Mouse (Mus musculus): ENCODE data around the gene Vstm2l. TPM values are rescaled to one million over a fixed set of nuclear protein-coding genes. Genes with fewer than 3 reads are reported as not detected.

Gene Vstm2l
- polyA plus RNA-seq, 1 experiment = not detected

DNA sequence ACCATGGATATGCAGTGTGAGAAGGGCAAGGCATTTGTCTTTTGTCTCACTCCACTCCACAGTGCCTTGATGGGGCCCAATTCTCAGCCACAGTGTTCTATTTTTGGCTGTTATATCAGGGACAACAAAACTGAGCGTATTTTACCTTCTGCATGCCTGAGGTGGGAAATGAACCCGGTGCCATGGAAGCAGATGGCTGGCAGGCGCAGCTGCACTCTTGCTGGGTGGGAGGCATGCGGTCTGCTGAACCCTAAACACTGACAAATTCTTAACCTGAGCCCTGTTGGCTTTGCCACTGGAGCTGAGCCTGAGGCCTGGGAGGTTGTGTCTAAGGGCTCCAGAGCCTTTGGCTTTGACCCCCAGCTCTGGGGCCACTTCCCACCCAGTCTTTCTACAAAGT, 71.2 kb downstream of the Vstm2l start:
- no peaks in the 10 kb centered on the region for H3K79me2 ChIP-seq (ENCODE audit: control insufficient read depth, insufficient read depth)
- H3K36me3 ChIP-seq (ENCODE audit: control insufficient read depth, insufficient read depth) = peaks cover 6% of the 10 kb centered on the region
- H3K4me2 ChIP-seq (ENCODE audit: low read depth) = no peak overlapping the region
- TF ChIP-seq MYOD1 (IDR thresholded peaks at IDR 0.05; ENCODE audit: control insufficient read depth in 1 of 3, insufficient read length in 2 of 3, low read depth in 2 of 3) (no peak), MAX (IDR thresholded peaks at IDR 0.05; ENCODE audit: low read depth) (no peak), REST (IDR thresholded peaks at IDR 0.05; ENCODE audit: insufficient read depth, insufficient read length) (no peak), E2F4 (IDR thresholded peaks at IDR 0.05; ENCODE audit: insufficient read depth) (no peak), POLR2AphosphoS2 (IDR thresholded peaks at IDR 0.05; ENCODE audit: insufficient read length, low read depth) (no peak), MYOG (IDR thresholded peaks at IDR 0.05; ENCODE audit: control insufficient read depth in 1 of 3, insufficient read depth in 1 of 3, insufficient read length in 2 of 3, low read depth in 2 of 3) (no peak), CEBPB (IDR thresholded peaks at IDR 0.05; ENCODE audit: insufficient read depth, poor library complexity, severe bottlenecking) (no peak), SRF (IDR thresholded peaks at IDR 0.05; ENCODE audit: control insufficient read depth, insufficient read length, low read depth) (no peak), TCF3 (IDR thresholded peaks at IDR 0.05; ENCODE audit: insufficient read length, low read depth) (no peak)
- H3ac ChIP-seq (ENCODE audit: control insufficient read depth, insufficient read length) = no peak overlapping the region
- no peaks in the 10 kb centered on the region for H3K27me3 ChIP-seq (ENCODE audit: control insufficient read depth, insufficient read depth, insufficient read length)
- H3K4me3 ChIP-seq = no peak overlapping the region

DNA sequence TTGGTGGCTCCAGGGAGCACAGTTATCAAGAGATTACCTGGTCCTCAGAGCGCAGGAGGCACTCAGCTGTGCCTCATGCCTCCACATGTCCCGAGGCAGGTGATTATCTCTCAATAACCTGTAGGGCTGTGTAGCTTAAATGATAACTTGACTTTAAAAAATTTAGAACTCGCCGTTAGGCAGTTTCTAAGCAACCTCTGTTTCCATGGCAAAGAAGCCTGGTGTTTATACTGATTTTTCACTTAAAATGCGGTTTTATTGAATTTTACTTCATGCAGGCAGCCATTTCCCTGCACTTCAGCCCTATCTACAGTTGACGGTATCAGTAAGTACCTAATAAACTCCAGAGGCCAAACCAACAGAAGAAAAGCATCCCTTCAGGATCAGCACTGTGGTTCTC, 71.8 kb downstream of the Vstm2l start:
- H3ac ChIP-seq (ENCODE audit: control insufficient read depth, insufficient read length) = no peak overlapping the region

DNA sequence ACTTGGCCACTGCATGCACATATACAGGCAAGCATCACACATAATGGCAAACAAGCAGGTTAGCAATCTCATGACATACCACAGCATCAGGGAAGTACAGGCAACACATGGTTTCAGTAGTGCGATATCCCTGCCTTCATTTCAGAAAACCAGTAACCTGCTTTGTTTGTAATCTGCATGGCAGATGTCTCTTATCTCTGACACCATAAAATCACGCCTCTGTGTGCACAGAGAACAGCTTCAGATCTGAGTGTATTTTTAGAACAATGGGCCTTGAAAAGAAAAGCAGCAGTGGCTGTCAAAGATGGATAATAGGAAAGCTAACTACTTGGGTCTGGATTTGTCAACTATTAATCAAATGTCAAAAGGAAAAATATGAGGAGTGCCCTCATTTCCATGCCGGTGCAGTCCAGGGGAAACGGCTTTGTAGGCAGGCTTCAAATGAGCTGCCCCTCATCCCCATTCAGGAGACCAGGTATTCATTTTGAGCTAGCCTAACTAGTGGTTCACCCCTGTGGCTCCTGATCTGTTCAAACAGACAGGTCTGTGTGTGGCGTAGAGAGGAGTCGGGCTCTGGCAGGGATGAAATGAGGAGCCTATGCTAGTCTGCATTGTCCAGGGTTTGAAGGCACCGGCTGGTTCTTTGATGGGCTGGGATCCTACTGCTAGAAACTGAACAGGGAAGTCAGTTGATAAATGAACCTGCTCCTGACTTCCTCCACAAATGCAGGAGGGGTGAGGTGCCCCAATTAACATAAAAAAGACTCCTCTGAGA, 74.2 kb downstream of the Vstm2l start:
- Histone ChIP-seq H3K36me3 (ENCODE audit: control insufficient read depth, insufficient read depth) (no peaks in the 10 kb centered on the region), H3ac (ENCODE audit: control insufficient read depth, insufficient read length) (no peak overlapping the region), H3K4me2 (ENCODE audit: low read depth) (no peak overlapping the region), H3K79me2 (ENCODE audit: control insufficient read depth, insufficient read depth) (no peaks in the 10 kb centered on the region), H3K27me3 (ENCODE audit: control insufficient read depth, insufficient read depth, insufficient read length) (no peaks in the 10 kb centered on the region), H3K4me3 (no peak overlapping the region)
- TF ChIP-seq TCF3 (IDR thresholded peaks at IDR 0.05; ENCODE audit: insufficient read length, low read depth) (no peak), USF1 (IDR thresholded peaks at IDR 0.05; ENCODE audit: low read depth) (no peak), CEBPB (IDR thresholded peaks at IDR 0.05; ENCODE audit: insufficient read depth, poor library complexity, severe bottlenecking) (no peak), E2F4 (IDR thresholded peaks at IDR 0.05; ENCODE audit: insufficient read depth) (no peak), POLR2A (IDR thresholded peaks at IDR 0.05; ENCODE audit: insufficient read length, low read depth) (no peak), TCF12 (IDR thresholded peaks at IDR 0.05; ENCODE audit: insufficient read depth, poor library complexity, severe bottlenecking) (no peak), REST (IDR thresholded peaks at IDR 0.05; ENCODE audit: insufficient read depth, insufficient read length) (no peak), POLR2AphosphoS2 (IDR thresholded peaks at IDR 0.05; ENCODE audit: insufficient read length, low read depth) (no peak), MAX (IDR thresholded peaks at IDR 0.05; ENCODE audit: low read depth) (no peak), SRF (IDR thresholded peaks at IDR 0.05; ENCODE audit: control insufficient read depth, insufficient read length, low read depth) (no peak), MYOD1 (IDR thresholded peaks at IDR 0.05; ENCODE audit: control insufficient read depth in 1 of 3, insufficient read length in 2 of 3, low read depth in 2 of 3) (no peak), MYOG (IDR thresholded peaks at IDR 0.05; ENCODE audit: control insufficient read depth in 1 of 3, insufficient read depth in 1 of 3, insufficient read length in 2 of 3, low read depth in 2 of 3) (no peak)

More for the DNA sequence above, 71.8 kb downstream of the Vstm2l start:
- Histone ChIP-seq H3K4me2 (ENCODE audit: low read depth) (no peak overlapping the region), H3K4me3 (no peak overlapping the region), H3K79me2 (ENCODE audit: control insufficient read depth, insufficient read depth) (no peaks in the 10 kb centered on the region), H3K27me3 (ENCODE audit: control insufficient read depth, insufficient read depth, insufficient read length) (no peaks in the 10 kb centered on the region), H3K36me3 (ENCODE audit: control insufficient read depth, insufficient read depth) (peaks cover 6% of the 10 kb centered on the region)
- TF ChIP-seq POLR2A (IDR thresholded peaks at IDR 0.05; ENCODE audit: insufficient read length, low read depth) (no peak), TCF3 (IDR thresholded peaks at IDR 0.05; ENCODE audit: insufficient read length, low read depth) (no peak), CEBPB (IDR thresholded peaks at IDR 0.05; ENCODE audit: insufficient read depth, poor library complexity, severe bottlenecking) (no peak), USF1 (IDR thresholded peaks at IDR 0.05; ENCODE audit: low read depth) (no peak), E2F4 (IDR thresholded peaks at IDR 0.05; ENCODE audit: insufficient read depth) (no peak), MAX (IDR thresholded peaks at IDR 0.05; ENCODE audit: low read depth) (no peak), POLR2AphosphoS2 (IDR thresholded peaks at IDR 0.05; ENCODE audit: insufficient read length, low read depth) (no peak), SRF (IDR thresholded peaks at IDR 0.05; ENCODE audit: control insufficient read depth, insufficient read length, low read depth) (no peak), TCF12 (IDR thresholded peaks at IDR 0.05; ENCODE audit: insufficient read depth, poor library complexity, severe bottlenecking) (no peak), MYOG (IDR thresholded peaks at IDR 0.05; ENCODE audit: control insufficient read depth in 1 of 3, insufficient read depth in 1 of 3, insufficient read length in 2 of 3, low read depth in 2 of 3) (no peak), REST (IDR thresholded peaks at IDR 0.05; ENCODE audit: insufficient read depth, insufficient read length) (no peak), MYOD1 (IDR thresholded peaks at IDR 0.05; ENCODE audit: control insufficient read depth in 1 of 3, insufficient read length in 2 of 3, low read depth in 2 of 3) (no peak)

DNA sequence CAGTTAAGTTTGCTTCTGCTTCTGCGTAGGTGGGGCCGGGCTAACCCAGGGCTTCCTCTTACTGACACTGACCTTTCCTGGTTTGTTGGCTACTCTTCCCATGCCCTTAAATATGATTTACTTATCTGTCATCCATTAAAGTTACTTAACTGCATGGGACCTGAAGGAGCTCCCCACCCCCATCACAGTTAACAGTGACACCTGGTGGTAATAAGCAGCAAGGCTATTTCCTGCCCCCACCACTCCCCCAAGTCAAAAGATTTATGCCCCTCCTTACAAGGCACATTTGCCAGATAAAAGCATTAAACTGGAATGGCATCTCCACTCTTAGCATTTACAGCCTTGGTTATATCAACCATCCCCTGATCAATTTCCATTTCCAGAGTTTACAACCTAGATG, 75.5 kb downstream of the Vstm2l start:
- Histone ChIP-seq H3K4me3 (no peak overlapping the region), H3K4me2 (ENCODE audit: low read depth) (no peak overlapping the region), H3K27me3 (ENCODE audit: control insufficient read depth, insufficient read depth, insufficient read length) (no peaks in the 10 kb centered on the region), H3K36me3 (ENCODE audit: control insufficient read depth, insufficient read depth) (peaks cover 12% of the 10 kb centered on the region), H3ac (ENCODE audit: control insufficient read depth, insufficient read length) (no peak overlapping the region), H3K79me2 (ENCODE audit: control insufficient read depth, insufficient read depth) (no peaks in the 10 kb centered on the region)
- no peak for TF ChIP-seq CEBPB (IDR thresholded peaks at IDR 0.05; ENCODE audit: insufficient read depth, poor library complexity, severe bottlenecking)
- no peak for TF ChIP-seq E2F4 (IDR thresholded peaks at IDR 0.05; ENCODE audit: insufficient read depth)
- TF ChIP-seq MYOG (IDR thresholded peaks at IDR 0.05; ENCODE audit: control insufficient read depth in 1 of 3, insufficient read depth in 1 of 3, insufficient read length in 2 of 3, low read depth in 2 of 3) = no peak
- no peak for TF ChIP-seq POLR2A (IDR thresholded peaks at IDR 0.05; ENCODE audit: insufficient read length, low read depth)
- TF ChIP-seq REST (IDR thresholded peaks at IDR 0.05; ENCODE audit: insufficient read depth, insufficient read length) = no peak
- no peak for TF ChIP-seq MAX (IDR thresholded peaks at IDR 0.05; ENCODE audit: low read depth)
- TF ChIP-seq TCF12 (IDR thresholded peaks at IDR 0.05; ENCODE audit: insufficient read depth, poor library complexity, severe bottlenecking) = no peak
- TF ChIP-seq SRF (IDR thresholded peaks at IDR 0.05; ENCODE audit: control insufficient read depth, insufficient read length, low read depth) = no peak
- no peak for TF ChIP-seq MYOD1 (IDR thresholded peaks at IDR 0.05; ENCODE audit: control insufficient read depth in 1 of 3, insufficient read length in 2 of 3, low read depth in 2 of 3)
- no peak for TF ChIP-seq POLR2AphosphoS2 (IDR thresholded peaks at IDR 0.05; ENCODE audit: insufficient read length, low read depth)
- no peak for TF ChIP-seq USF1 (IDR thresholded peaks at IDR 0.05; ENCODE audit: low read depth)
- TF ChIP-seq TCF3 (IDR thresholded peaks at IDR 0.05; ENCODE audit: insufficient read length, low read depth) = no peak
